Mouse (Mus musculus) gastrocnemius, postnatal 36 days (tissue): ENCODE results near the gene Gm45717. TPM values are rescaled to one million over a fixed set of nuclear protein-coding genes. Genes with fewer than 3 reads are reported as not detected.
A peak's percentile ranks its signal among the peaks of the same experiment; 100 is the strongest.
"Not testable (repeated sequence)": the region's sequence is repeated elsewhere in the genome, so short reads cannot be mapped to it uniquely, and the experiment has no call there.

Source experiments
- DNase-seq, 2 experiments: peaks; one replicate each; pipeline ENCODE4 v3.0.0; 2022
- intact Hi-C: fragments of 180-260 bp; cut with DNase I; formaldehyde crosslinking; loops from one replicate; pipeline ENCODE4 v1.15.1; 2025
- long read RNA-seq, 2 experiments: library from polyadenylated mRNA; stranded (forward); transcript quantifications; one replicate each; pipeline ENCODE4 v2.0.0; 2021
- total RNA-seq, 2 experiments: library from RNA; stranded (reverse); gene quantifications; 2 replicates each; pipeline ENCODE4 v1.2.3; 2021

Gm45717 gene
- total RNA-seq: not detected
- long read RNA-seq, experiment 1: 0 reads
- long read RNA-seq, experiment 2: 0 reads

GRCm38 (mm10) chr7:140955758-140956555, at the start of gene Gm45717, which contains the start of gene Ifitm2:
Gene Gm45717, minus strand, starts transcription at chr7:140955937.
Gene Ifitm2, minus strand, starts transcription at chr7:140955987.
- intact Hi-C loops: loop anchor here (5.0 kb wide), 1 partner anchor 91 kb away; no protein-coding TSS in a partner anchor
- peak; percentile 75 to 81 for DNase-seq

- intact Hi-C loops: no loop called here
- no peak for DNase-seq
These were observed 47.7 kb upstream of the Gm45717 start for GRCm38 (mm10) chr7:141003248-141004010.

- intact Hi-C loops: no loop called here
- DNase-seq: no peak
These were observed 45.4 kb upstream of the Gm45717 start for GRCm38 (mm10) chr7:141000881-141001708.

- intact Hi-C loops: no loop called here
These were observed 43.3 kb upstream of the Gm45717 start for GRCm38 (mm10) chr7:140998853-140999700.

GRCm38 (mm10) chr7:140997817-140998216, 42.1 kb upstream of the Gm45717 start:
- intact Hi-C loops: no loop called here
- DNase-seq: no peak

More at GRCm38 (mm10) chr7:140998853-140999700, 43.3 kb upstream of the Gm45717 start:
- no peak for DNase-seq

- no peak for DNase-seq
- intact Hi-C loops: no loop called here
These were observed 35.5 kb upstream of the Gm45717 start for GRCm38 (mm10) chr7:140991117-140991689.

GRCm38 (mm10) chr7:140990622-140991021, 34.9 kb upstream of the Gm45717 start:
- intact Hi-C loops: no loop called here
- no peak for DNase-seq

GRCm38 (mm10) chr7:140990185-140990584, 34.4 kb upstream of the Gm45717 start:
- intact Hi-C loops: no loop called here
- DNase-seq: no peak

GRCm38 (mm10) chr7:140989022-140989421, 33.3 kb upstream of the Gm45717 start:
- intact Hi-C loops: no loop called here
- no peak for DNase-seq

- no peak for DNase-seq
- intact Hi-C loops: no loop called here
These were observed 31.7 kb upstream of the Gm45717 start for GRCm38 (mm10) chr7:140987182-140988138.

- intact Hi-C loops: no loop called here
These were observed 27.2 kb upstream of the Gm45717 start for GRCm38 (mm10) chr7:140982971-140983370.

GRCm38 (mm10) chr7:140981704-140982103, 26.0 kb upstream of the Gm45717 start:
- no peak for DNase-seq
- intact Hi-C loops: no loop called here

More at GRCm38 (mm10) chr7:140982971-140983370, 27.2 kb upstream of the Gm45717 start:
- DNase-seq: no peak

GRCm38 (mm10) chr7:140976720-140977119, 21.0 kb upstream of the Gm45717 start:
- DNase-seq, intact Hi-C loops: not testable (repeated sequence)

GRCm38 (mm10) chr7:140975465-140975864, 19.7 kb upstream of the Gm45717 start:
- intact Hi-C loops: no loop called here
- DNase-seq: no peak

- DNase-seq: no peak
- intact Hi-C loops: no loop called here
These were observed 19.2 kb upstream of the Gm45717 start for GRCm38 (mm10) chr7:140974940-140975339.

- intact Hi-C loops: no loop called here
These were observed 17.8 kb upstream of the Gm45717 start for GRCm38 (mm10) chr7:140973396-140974165.

GRCm38 (mm10) chr7:140971479-140972171, 15.9 kb upstream of the Gm45717 start:
- no peak for DNase-seq
- intact Hi-C loops: no loop called here

More at GRCm38 (mm10) chr7:140973396-140974165, 17.8 kb upstream of the Gm45717 start:
- DNase-seq: no peak
